Mouse (Mus musculus): ENCODE results near the gene Sin3a. TPM values are rescaled to one million over a fixed set of nuclear protein-coding genes. Genes with fewer than 3 reads are reported as not detected.

The Sin3a gene
- polyA plus RNA-seq, 1 experiment from 2014 or later: 38.7 TPM

DNA sequence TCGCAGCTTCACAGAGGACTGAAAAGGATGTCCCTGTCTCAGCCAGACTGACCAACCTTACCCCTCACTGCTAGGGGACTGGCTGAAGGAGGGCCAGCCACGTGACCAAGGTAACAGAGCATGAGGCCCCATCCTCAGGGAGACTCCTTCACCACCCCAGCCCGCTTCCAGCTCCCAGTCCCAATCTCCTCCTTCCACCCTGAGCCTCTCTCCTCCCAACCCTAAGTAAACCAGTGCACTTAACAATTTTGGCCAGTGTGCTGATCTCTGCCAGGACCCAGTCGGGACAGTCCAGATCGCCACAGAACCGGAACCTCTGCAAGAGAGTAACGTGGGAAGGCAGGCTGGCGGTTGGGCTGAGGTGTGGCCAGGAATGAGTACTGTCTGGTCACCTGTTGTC lies 85.0 kb downstream of the Sin3a start:
- 91% methylated on average over 8 of the region's 8 CpGs for WGBS
- no peak overlapping the region for H3K27ac ChIP-seq
- peak overlapping the region; percentile 93 for H3K4me2 ChIP-seq (replicated peaks)
- no peaks in the 10 kb centered on the region for H3K9me3 ChIP-seq (replicated peaks)
- peaks cover 19% of the 10 kb centered on the region for H3K36me3 ChIP-seq
- 0 out of 2 replicates have a peak overlapping the region, but pooled peaks have one; percentile 78 for H3K4me3 ChIP-seq
- H3K4me1 ChIP-seq: peaks cover 12% of the 10 kb centered on the region
- H3K9ac ChIP-seq: peak overlapping the region; percentile 82; the same call in 1 of the 2 replicates
- no peak for ATAC-seq (ENCODE audit: low FRiP score)
- H3K27me3 ChIP-seq: no peaks in the 10 kb centered on the region

GRCm38 (mm10) chr9:57157499-57157898 lies 85.7 kb downstream of the Sin3a start:
- ATAC-seq (ENCODE audit: low FRiP score): 0 out of 2 replicates have a peak, but pooled peaks have one; percentile 1
- peak overlapping the region; percentile 62 for H3K27ac ChIP-seq
- 35% methylated on average over 13 of the region's 13 CpGs for WGBS

DNA sequence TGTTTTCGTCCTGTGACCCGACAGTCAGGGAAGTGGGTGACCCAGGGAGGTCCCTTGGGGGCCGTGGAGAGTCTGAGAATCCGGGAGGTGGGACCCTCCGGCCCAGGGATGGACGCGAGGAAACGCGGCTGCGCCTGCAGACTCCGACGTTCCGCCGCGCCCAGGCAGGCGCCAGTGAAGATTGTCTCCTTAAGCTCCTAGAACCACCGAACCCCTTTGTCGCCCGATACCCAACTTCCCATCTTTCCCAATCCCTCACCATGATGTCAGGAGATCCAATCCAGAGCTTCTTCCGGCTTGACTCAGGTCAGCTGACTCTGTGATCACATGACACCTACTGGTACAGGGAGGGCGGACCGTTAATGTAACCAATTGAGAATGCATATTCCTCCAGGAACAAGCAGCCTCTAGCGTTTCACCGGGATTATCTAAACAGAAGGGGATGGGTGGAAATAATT lies 86.2 kb downstream of the Sin3a start, which contains the start of gene Commd4:
TSS of gene Commd4 (minus strand) at position 319 of the 458 bp plus-strand sequence.
- Histone ChIP-seq H3K27ac (peak within 1 kb of the TSS; percentile 62), H3K9ac (peak within 1 kb of the TSS; percentile 82), H3K36me3 (peaks cover 19% of the 10 kb centered on the region), H3K27me3 (0 out of 2 replicates have a peak, but pooled peaks cover 1% of the 10 kb centered on the region), H3K4me2 (replicated peaks) (peak within 1 kb of the TSS; percentile 93), H3K4me1 (peaks cover 12% of the 10 kb centered on the region), H3K9me3 (replicated peaks) (no peaks in the 10 kb centered on the region), H3K4me3 (peak within 1 kb of the TSS; percentile 78)
- peak; percentile 87 for ATAC-seq (ENCODE audit: low FRiP score)
- WGBS: under 1% methylated on average over 24 of the region's 24 CpGs

More at GRCm38 (mm10) chr9:57157499-57157898, 85.7 kb downstream of the Sin3a start:
- peaks cover 12% of the 10 kb centered on the region for H3K4me1 ChIP-seq
- H3K4me3 ChIP-seq: peak overlapping the region; percentile 78
- H3K36me3 ChIP-seq: peaks cover 19% of the 10 kb centered on the region
- no peaks in the 10 kb centered on the region for H3K9me3 ChIP-seq (replicated peaks)
- H3K4me2 ChIP-seq (replicated peaks): peak overlapping the region; percentile 93
- H3K9ac ChIP-seq: peak overlapping the region; percentile 82
- H3K27me3 ChIP-seq: no peaks in the 10 kb centered on the region

- Histone ChIP-seq H3K9me3 (replicated peaks) (no peaks in the 10 kb centered on the region), H3K4me3 (peak overlapping the region; percentile 78), H3K36me3 (peaks cover 19% of the 10 kb centered on the region), H3K4me2 (replicated peaks) (peak overlapping the region; percentile 93), H3K9ac (peak overlapping the region; percentile 39; the same call in 1 of the 2 replicates), H3K27ac (no peak overlapping the region; the same call in 1 of the 2 replicates), H3K27me3 (0 out of 2 replicates have a peak, but pooled peaks cover 2% of the 10 kb centered on the region), H3K4me1 (peaks cover 12% of the 10 kb centered on the region)
- WGBS: 36% methylated on average over 11 of the region's 11 CpGs
- peak; percentile 35 for ATAC-seq (ENCODE audit: low FRiP score)
Observed at GRCm38 (mm10) chr9:57158506-57158905, 86.7 kb downstream of the Sin3a start.

DNA sequence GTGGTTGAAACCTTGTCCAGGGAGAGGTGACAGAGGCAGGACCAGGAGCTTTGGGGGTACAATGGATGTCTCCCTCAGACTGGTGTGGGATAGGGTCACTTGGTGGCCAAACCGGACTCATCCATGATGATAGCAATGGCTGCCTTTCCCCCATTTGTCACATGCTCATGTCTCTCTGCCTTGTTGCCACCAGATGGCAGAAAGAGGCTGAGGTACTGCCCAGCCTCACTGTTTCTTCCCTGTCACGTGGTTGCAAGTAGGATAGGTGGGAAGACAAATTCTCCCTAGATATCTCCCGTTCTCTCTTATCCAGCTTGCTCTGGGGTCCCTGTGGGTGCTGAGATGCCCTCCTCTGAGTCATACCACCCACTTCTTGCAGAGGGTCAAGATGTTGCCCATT lies 90.7 kb downstream of the Sin3a start:
- 16% methylated on average over 3 of the region's 3 CpGs for WGBS
- no peak overlapping the region for H3K27ac ChIP-seq
- H3K9me3 ChIP-seq (replicated peaks): no peaks in the 10 kb centered on the region
- peaks cover 3% of the 10 kb centered on the region for H3K4me1 ChIP-seq
- no peaks in the 10 kb centered on the region for H3K36me3 ChIP-seq
- H3K9ac ChIP-seq: no peak overlapping the region
- H3K4me2 ChIP-seq (replicated peaks): no peak overlapping the region
- no peak for ATAC-seq (ENCODE audit: low FRiP score)
- H3K27me3 ChIP-seq: 0 out of 2 replicates have a peak, but pooled peaks cover 2% of the 10 kb centered on the region
- no peak overlapping the region for H3K4me3 ChIP-seq

DNA sequence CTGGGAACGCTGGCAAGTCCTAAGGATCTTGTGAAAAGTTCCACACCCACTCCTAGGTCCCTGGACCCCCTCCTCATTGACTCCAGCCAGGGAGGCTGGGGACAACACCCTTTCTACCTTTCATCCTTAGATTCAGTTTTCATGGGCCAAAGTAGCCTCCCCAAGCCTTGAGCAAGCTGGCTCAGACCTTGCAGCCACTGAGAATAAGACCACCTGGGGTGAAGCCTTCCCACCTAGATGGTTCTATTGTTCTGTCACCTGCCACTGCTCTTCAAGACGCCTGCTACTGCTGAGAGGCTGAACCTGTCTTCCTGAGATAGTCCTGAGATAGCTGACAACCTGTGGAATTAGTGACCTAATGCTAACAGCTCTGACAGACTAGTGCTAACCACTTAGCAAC lies 91.3 kb downstream of the Sin3a start:
- no peak for ATAC-seq (ENCODE audit: low FRiP score)
- 0 out of 2 replicates have a peak, but pooled peaks cover 2% of the 10 kb centered on the region for H3K27me3 ChIP-seq
- H3K27ac ChIP-seq: no peak overlapping the region
- H3K4me2 ChIP-seq (replicated peaks): no peak overlapping the region
- no peak overlapping the region for H3K9ac ChIP-seq
- H3K4me3 ChIP-seq: no peak overlapping the region
- WGBS: 44% methylated on average over 2 of the region's 2 CpGs
- H3K9me3 ChIP-seq (replicated peaks): no peaks in the 10 kb centered on the region
- no peaks in the 10 kb centered on the region for H3K4me1 ChIP-seq
- no peaks in the 10 kb centered on the region for H3K36me3 ChIP-seq

DNA sequence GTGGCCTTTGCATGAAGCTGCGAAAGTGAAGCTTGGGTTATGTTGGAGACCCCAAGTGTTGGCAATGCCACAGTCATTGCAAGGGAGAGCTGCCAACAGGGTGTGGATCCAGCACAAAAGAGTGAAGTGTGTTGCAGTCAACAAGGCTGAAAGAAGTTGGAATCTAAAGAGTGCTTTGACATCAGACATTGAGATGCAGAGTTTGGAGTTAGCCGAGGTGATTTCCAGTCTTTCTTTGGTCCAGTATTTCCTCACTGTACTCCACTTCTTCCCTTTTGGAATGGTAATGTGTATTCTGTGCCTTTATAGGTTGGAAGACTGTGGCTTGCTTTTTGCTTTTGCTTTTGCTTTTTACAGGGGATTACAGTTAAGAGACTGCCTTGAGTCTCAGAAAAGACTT lies 94.3 kb downstream of the Sin3a start:
- H3K4me3 ChIP-seq: no peak overlapping the region
- no peak for ATAC-seq (ENCODE audit: low FRiP score)
- H3K27ac ChIP-seq: no peak overlapping the region
- H3K4me1 ChIP-seq: no peaks in the 10 kb centered on the region
- H3K27me3 ChIP-seq: 0 out of 2 replicates have a peak, but pooled peaks cover 2% of the 10 kb centered on the region
- no peaks in the 10 kb centered on the region for H3K9me3 ChIP-seq (replicated peaks)
- WGBS: 86% methylated on average over 2 of the region's 2 CpGs
- no peak overlapping the region for H3K4me2 ChIP-seq (replicated peaks)
- H3K9ac ChIP-seq: no peak overlapping the region
- H3K36me3 ChIP-seq: no peaks in the 10 kb centered on the region

GRCm38 (mm10) chr9:57168411-57168810 lies 96.6 kb downstream of the Sin3a start:
- no peaks in the 10 kb centered on the region for H3K9me3 ChIP-seq (replicated peaks)
- H3K4me2 ChIP-seq (replicated peaks): no peak overlapping the region
- no peaks in the 10 kb centered on the region for H3K36me3 ChIP-seq
- no peak overlapping the region for H3K9ac ChIP-seq
- H3K4me1 ChIP-seq: no peaks in the 10 kb centered on the region
- H3K4me3 ChIP-seq: no peak overlapping the region
- no peaks in the 10 kb centered on the region for H3K27me3 ChIP-seq
- no peak overlapping the region for H3K27ac ChIP-seq
- ATAC-seq (ENCODE audit: low FRiP score): no peak
- WGBS: 86% methylated on average over 5 of the region's 5 CpGs

Other genes starting within 250 kb of the Sin3a start
- 0.29 and 0.54 TPM in 2 replicates for gene Odf3l1, start 207.4 kb upstream of the Sin3a start, polyA plus RNA-seq (2016; fragmentation: Nextera tagmentation; extraction: Ambion mirVana)
- 6.8 and 8.9 TPM in 2 replicates for gene Cspg4, start 207.0 kb upstream of the Sin3a start, polyA plus RNA-seq (2016; fragmentation: Nextera tagmentation; extraction: Ambion mirVana)
- 7.2 and 7.3 TPM in 2 replicates for gene Snx33, start 143.7 kb upstream of the Sin3a start, polyA plus RNA-seq (2016; fragmentation: Nextera tagmentation; extraction: Ambion mirVana)
- gene Imp3, start 134.6 kb upstream of the Sin3a start, polyA plus RNA-seq (2016; fragmentation: Nextera tagmentation; extraction: Ambion mirVana): 60.9 and 62.7 TPM in 2 replicates
- 24.7 and 25.3 TPM in 2 replicates for gene Snupn, start 121.2 kb upstream of the Sin3a start, polyA plus RNA-seq (2016; fragmentation: Nextera tagmentation; extraction: Ambion mirVana)
- 34.0 and 34.9 TPM in 2 replicates for gene Ptpn9, start 77.1 kb upstream of the Sin3a start, polyA plus RNA-seq (2016; fragmentation: Nextera tagmentation; extraction: Ambion mirVana)
- 62.3 TPM in 2 replicates for gene Man2c1, start 58.6 kb downstream of the Sin3a start, polyA plus RNA-seq (2016; fragmentation: Nextera tagmentation; extraction: Ambion mirVana)
- 8.4 and 9.8 TPM in 2 replicates for gene Neil1, start 76.3 kb downstream of the Sin3a start, polyA plus RNA-seq (2016; fragmentation: Nextera tagmentation; extraction: Ambion mirVana)
- gene Commd4, start 86.3 kb downstream of the Sin3a start, polyA plus RNA-seq (2016; fragmentation: Nextera tagmentation; extraction: Ambion mirVana): 108 and 122 TPM in 2 replicates
- not detected in 2 replicates for gene Trcg1, start 164.5 kb downstream of the Sin3a start, polyA plus RNA-seq (2016; fragmentation: Nextera tagmentation; extraction: Ambion mirVana)
- gene 1700017B05Rik, start 190.6 kb downstream of the Sin3a start, polyA plus RNA-seq (2016; fragmentation: Nextera tagmentation; extraction: Ambion mirVana): 8.1 TPM in 2 replicates

Data from hindbrain, embryonic 12.5 days (tissue).